Mouse (Mus musculus) spleen, postnatal 14 days (tissue): ENCODE data around the gene Sppl2c.

Experiments
- DNase-seq, 2 experiments: peaks; one replicate each; pipeline ENCODE4 v3.0.0; 2021 to 2022; ENCODE audit warnings: low spot score in 2 of 2

The Sppl2c gene

DNA sequence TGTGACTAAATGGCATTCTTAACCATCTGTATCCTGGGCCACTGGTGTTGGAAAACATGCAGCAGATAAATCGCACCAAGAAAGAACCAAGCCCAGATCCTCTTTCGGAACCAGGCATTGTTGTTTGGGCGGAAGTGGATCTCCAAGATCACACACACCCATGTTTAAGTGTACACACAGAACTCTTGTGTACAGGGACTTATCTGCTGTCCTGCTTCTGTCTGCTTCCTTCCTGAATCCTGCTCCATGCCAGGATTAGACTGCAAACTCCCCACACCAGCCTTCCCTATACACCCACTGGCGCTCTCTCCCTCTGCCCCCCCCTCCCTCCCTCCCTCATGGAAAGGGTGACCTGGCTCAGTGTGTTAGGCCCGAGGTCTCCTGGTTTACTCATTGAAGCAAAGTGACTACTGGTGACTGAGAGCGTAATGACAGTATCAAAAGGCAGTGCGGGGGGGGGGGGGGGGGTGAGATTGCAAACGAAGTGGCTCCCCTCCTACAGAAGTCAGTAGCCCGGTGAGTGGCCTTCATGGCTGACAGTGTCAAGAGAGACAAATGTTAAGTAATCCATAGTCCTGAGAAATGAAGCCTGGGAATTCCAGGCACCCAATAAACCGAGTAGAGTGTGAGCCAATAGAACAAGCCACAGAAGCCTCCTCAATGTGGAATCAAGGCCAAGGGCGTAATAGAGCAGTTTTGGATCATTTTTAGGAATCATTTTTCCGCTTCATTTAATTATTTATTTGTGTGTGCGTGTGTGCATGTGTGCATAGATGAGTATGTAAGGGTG is 52.0 kb downstream of the Sppl2c start:
- no peak for DNase-seq
